Mouse (Mus musculus) liver, embryonic 11.5 days (tissue): Measurements from ENCODE around the gene Troap. TPM values are rescaled to one million over a fixed set of nuclear protein-coding genes. Genes with fewer than 3 reads are reported as not detected.
A peak's percentile ranks its signal among the peaks of the same experiment; 100 is the strongest.

Experiments
- ATAC-seq: fragments of 200-750 bp; cut with Nextera tagmentation; replicated peaks from 2 replicates; pipeline ENCODE4 v1.8.0; 2017; ENCODE audit warnings: moderate number of reproducible peaks, mild to moderate bottlenecking, moderate TSS enrichment, moderate library complexity; ENCODE audit not compliant: low FRiP score
- DNase-seq: peaks from one replicate; pipeline ENCODE4 v3.0.0-alpha.2; 2017; ENCODE audit warnings: low spot score
- H3K27ac ChIP-seq: fragments of 300-500 bp; sonication (generic); 2 replicates; pipeline ENCODE4 v1.5.1; 2014; ENCODE audit warnings: mild to moderate bottlenecking, low read depth, low read length, control low read depth
- H3K27me3 ChIP-seq: fragments of 300-500 bp; sonication (generic); replicated peaks from 2 replicates; pipeline ENCODE4 v1.6.1; 2014; ENCODE audit warnings: low read length, mixed read lengths; ENCODE audit not compliant: control insufficient read depth, insufficient read depth
- H3K36me3 ChIP-seq: fragments of 300-500 bp; sonication (generic); 2 replicates; pipeline ENCODE4 v1.6.1; 2014; ENCODE audit warnings: mild to moderate bottlenecking, low read length, moderate library complexity, mixed read lengths; ENCODE audit not compliant: control insufficient read depth, insufficient read depth
- H3K4me1 ChIP-seq: fragments of 300-500 bp; sonication (generic); replicated peaks from 2 replicates; pipeline ENCODE4 v1.6.1; 2014; ENCODE audit warnings: low read length, mixed read lengths; ENCODE audit not compliant: control insufficient read depth, insufficient read depth
- H3K4me2 ChIP-seq: fragments of 300-500 bp; sonication (generic); 2 replicates; pipeline ENCODE4 v1.6.1; 2014; ENCODE audit warnings: mild to moderate bottlenecking, control low read depth, moderate library complexity
- H3K4me3 ChIP-seq: fragments of 300-500 bp; sonication (generic); 2 replicates; pipeline ENCODE4 v1.5.1; 2014; ENCODE audit warnings: low read depth, low read length, control low read depth
- H3K9ac ChIP-seq: fragments of 300-500 bp; sonication (generic); 2 replicates; pipeline ENCODE4 v1.6.1; 2014; ENCODE audit warnings: low read depth, low read length, control low read depth
- H3K9me3 ChIP-seq: fragments of 300-500 bp; sonication (generic); 2 replicates; pipeline ENCODE4 v1.6.1; 2016; ENCODE audit warnings: low read length, inconsistent platforms, mixed read lengths; ENCODE audit not compliant: control insufficient read depth
- WGBS: fragments of 180-500 bp; shearing (Covaris S2); extraction: QIAGEN DNeasy Blood & Tissue Kit; methylation state at CpG from one replicate; pipeline ENCODE4 v1.1.7; 2014; 5-methylcytosine and 5-hydroxymethylcytosine counted together
- polyA plus RNA-seq: library from polyadenylated mRNA; unstranded; fragments of >200 nt; fragmentation: Nextera tagmentation; extraction: Ambion mirVana; gene quantifications from 2 replicates; pipeline ENCODE4 v1.2.1, GENCODE M21; 2014

The Troap gene
- polyA plus RNA-seq, 1 experiment from 2014 or later = 27.8 TPM

GRCm38 (mm10) chr15:99122642-99123041 lies 48.3 kb downstream of the Troap start:
- no peak overlapping the region for H3K4me3 ChIP-seq
- no peak overlapping the region for H3K27ac ChIP-seq
- 74% methylated on average over 2 of the region's 2 CpGs for WGBS
- DNase-seq (no peak), ATAC-seq (no peak)
- no peak overlapping the region for H3K9ac ChIP-seq
- H3K4me2 ChIP-seq = no peak overlapping the region
- peaks cover 9% of the 10 kb centered on the region; the same call in 1 of the 2 replicates for H3K4me1 ChIP-seq
- H3K9me3 ChIP-seq = no peaks in the 10 kb centered on the region
- H3K27me3 ChIP-seq = no peaks in the 10 kb centered on the region
- no peaks in the 10 kb centered on the region for H3K36me3 ChIP-seq

GRCm38 (mm10) chr15:99125711-99126080 lies 51.3 kb downstream of the Troap start, which contains the start of gene Spats2:
Gene Spats2 (plus strand): TSS chr15:99125916.
- no peaks in the 10 kb centered on the region for H3K9me3 ChIP-seq
- H3K9ac ChIP-seq = peak within 1 kb of the TSS; percentile 90
- H3K36me3 ChIP-seq = no peaks in the 10 kb centered on the region
- ATAC-seq = no peak
- H3K27me3 ChIP-seq = no peaks in the 10 kb centered on the region
- H3K27ac ChIP-seq = peak within 1 kb of the TSS; percentile 81
- H3K4me3 ChIP-seq = peak within 1 kb of the TSS; percentile 71
- no peak for DNase-seq
- H3K4me2 ChIP-seq = peak within 1 kb of the TSS; percentile 93
- H3K4me1 ChIP-seq = peaks cover 26% of the 10 kb centered on the region
- 2% methylated on average over 12 of the region's 12 CpGs for WGBS

GRCm38 (mm10) chr15:99126081-99126815 lies 51.9 kb downstream of the Troap start:
- under 1% methylated on average over 113 of the region's 115 CpGs for WGBS
- Histone ChIP-seq H3K27ac (peak overlapping the region; percentile 81), H3K4me2 (peak overlapping the region; percentile 93), H3K36me3 (no peaks in the 10 kb centered on the region), H3K4me3 (peak overlapping the region; percentile 71), H3K27me3 (no peaks in the 10 kb centered on the region), H3K4me1 (peaks cover 24% of the 10 kb centered on the region), H3K9me3 (no peaks in the 10 kb centered on the region), H3K9ac (peak overlapping the region; percentile 90)
- DNase-seq (peak; percentile 86), ATAC-seq (peak; percentile 72)

- WGBS = under 1% methylated on average over 32 of the region's 35 CpGs
- H3K9me3 ChIP-seq = no peaks in the 10 kb centered on the region
- DNase-seq (no peak), ATAC-seq (peak; percentile 49; the same call in 1 of the 2 replicates)
- peaks cover 28% of the 10 kb centered on the region for H3K4me1 ChIP-seq
- peak overlapping the region; percentile 93 for H3K4me2 ChIP-seq
- no peaks in the 10 kb centered on the region; the same call in 1 of the 2 replicates for H3K36me3 ChIP-seq
- peak overlapping the region; percentile 90 for H3K9ac ChIP-seq
- no peaks in the 10 kb centered on the region for H3K27me3 ChIP-seq
- H3K4me3 ChIP-seq = peak overlapping the region; percentile 71
- peak overlapping the region; percentile 81 for H3K27ac ChIP-seq
Measured at GRCm38 (mm10) chr15:99126816-99127365, 52.5 kb downstream of the Troap start.

- DNase-seq = peak; percentile 48
- Histone ChIP-seq H3K4me2 (peak overlapping the region; percentile 93), H3K36me3 (no peaks in the 10 kb centered on the region; the same call in 1 of the 2 replicates), H3K4me3 (peak overlapping the region; percentile 71), H3K4me1 (peaks cover 28% of the 10 kb centered on the region), H3K27ac (no peak overlapping the region), H3K9me3 (no peaks in the 10 kb centered on the region), H3K27me3 (no peaks in the 10 kb centered on the region), H3K9ac (no peak overlapping the region)
- WGBS = 53% methylated on average over 6 of the region's 6 CpGs
- no peak for ATAC-seq
Measured at GRCm38 (mm10) chr15:99127851-99128522, 53.6 kb downstream of the Troap start.

- Histone ChIP-seq H3K9me3 (no peaks in the 10 kb centered on the region), H3K4me1 (peaks cover 28% of the 10 kb centered on the region), H3K9ac (peak overlapping the region; percentile 40), H3K27ac (no peak overlapping the region; the same call in 1 of the 2 replicates), H3K4me3 (no peak overlapping the region), H3K27me3 (no peaks in the 10 kb centered on the region), H3K4me2 (no peak overlapping the region; the same call in 1 of the 2 replicates), H3K36me3 (peaks cover 3% of the 10 kb centered on the region; the same call in 1 of the 2 replicates)
- ATAC-seq (no peak), DNase-seq (no peak)
- 85% methylated on average over 11 of the region's 11 CpGs for WGBS
Measured at GRCm38 (mm10) chr15:99129441-99129840, 55.1 kb downstream of the Troap start.

GRCm38 (mm10) chr15:99129956-99130910 lies 55.9 kb downstream of the Troap start:
- ATAC-seq = no peak
- H3K4me2 ChIP-seq = no peak overlapping the region; the same call in 1 of the 2 replicates
- DNase-seq = no peak
- H3K27me3 ChIP-seq = no peaks in the 10 kb centered on the region
- H3K4me3 ChIP-seq = no peak overlapping the region
- H3K4me1 ChIP-seq = peaks cover 26% of the 10 kb centered on the region
- H3K27ac ChIP-seq = peak overlapping the region; percentile 58; the same call in 1 of the 2 replicates
- peak overlapping the region; percentile 40 for H3K9ac ChIP-seq
- no peaks in the 10 kb centered on the region for H3K9me3 ChIP-seq
- H3K36me3 ChIP-seq = peaks cover 3% of the 10 kb centered on the region; the same call in 1 of the 2 replicates
- WGBS = 69% methylated on average over 22 of the region's 22 CpGs
